Mouse (Mus musculus) myocyte (in vitro differentiated cells): Measurements from ENCODE around the gene Mesp2.

ENCODE experiments used
- CEBPB ChIP-seq: IDR thresholded peaks from 2 replicates; pipeline ENCODE4 v1.6.1; 2011; ENCODE audit warnings: mild to moderate bottlenecking, moderate library complexity; ENCODE audit not compliant: poor library complexity, insufficient read depth, severe bottlenecking
- MAX ChIP-seq: IDR thresholded peaks from one replicate; pipeline ENCODE4 v1.6.1; 2011; ENCODE audit warnings: low read depth, mild to moderate bottlenecking, control low read depth
- MYOD1 ChIP-seq, 3 experiments: IDR thresholded peaks; one replicate each; pipeline ENCODE4 v1.6.1; 2011; ENCODE audit warnings: control low read depth in 2 of 3, low read depth in 2 of 3, mild to moderate bottlenecking in 2 of 3, moderate library complexity in 1 of 3; ENCODE audit not compliant: insufficient read length in 2 of 3, control insufficient read depth in 1 of 3
- MYOG ChIP-seq, 3 experiments: IDR thresholded peaks; one replicate each; pipeline ENCODE4 v1.6.1; 2011; ENCODE audit warnings: control low read depth in 2 of 3, low read depth in 2 of 3, mild to moderate bottlenecking in 2 of 3; ENCODE audit not compliant: insufficient read length in 2 of 3, control insufficient read depth in 1 of 3, insufficient read depth in 1 of 3
- POLR2A ChIP-seq: IDR thresholded peaks from one replicate; pipeline ENCODE4 v1.6.1; 2011; ENCODE audit warnings: low read depth, mild to moderate bottlenecking, control low read depth, moderate library complexity; ENCODE audit not compliant: insufficient read length
- TCF3 ChIP-seq: IDR thresholded peaks from one replicate; pipeline ENCODE4 v1.6.1; 2011; ENCODE audit warnings: low read depth, control low read depth; ENCODE audit not compliant: insufficient read length
- USF1 ChIP-seq: IDR thresholded peaks from one replicate; pipeline ENCODE4 v1.6.1; 2011; ENCODE audit warnings: low read depth, mild to moderate bottlenecking, control low read depth, moderate library complexity

DNA sequence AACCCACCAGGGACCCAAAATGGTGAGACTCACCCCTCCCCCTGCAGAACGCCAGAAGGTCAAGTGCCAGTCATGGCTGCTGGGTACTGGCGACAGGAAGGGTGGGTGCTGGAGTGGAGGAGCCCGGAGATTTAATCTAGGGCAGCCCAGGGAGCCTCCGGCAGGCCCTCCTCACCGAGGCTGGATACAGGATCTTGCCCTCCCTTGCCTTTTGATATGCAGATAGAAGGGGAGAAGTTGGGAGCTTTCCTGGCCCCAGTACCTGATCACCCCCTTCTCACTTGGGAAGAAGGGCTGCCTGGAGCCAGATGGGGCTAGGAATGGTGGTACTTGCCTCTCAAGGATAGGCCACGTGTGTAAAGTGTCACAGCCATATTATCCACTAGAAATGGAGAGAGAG is 7.8 kb downstream of the Mesp2 start:
- no peak for TF ChIP-seq POLR2A
- TF ChIP-seq USF1: no peak
- TF ChIP-seq MYOG (IDR thresholded peaks at IDR 0.05; ENCODE audit: control insufficient read depth in 1 of 3, insufficient read depth in 1 of 3, insufficient read length in 2 of 3, low read depth in 2 of 3): no peak
- TF ChIP-seq CEBPB: no peak
- no peak for TF ChIP-seq MAX
- no peak for TF ChIP-seq TCF3
- no peak for TF ChIP-seq MYOD1 (IDR thresholded peaks at IDR 0.05; ENCODE audit: control insufficient read depth in 1 of 3, insufficient read length in 2 of 3, low read depth in 2 of 3)
